In the genomic region with DNA sequence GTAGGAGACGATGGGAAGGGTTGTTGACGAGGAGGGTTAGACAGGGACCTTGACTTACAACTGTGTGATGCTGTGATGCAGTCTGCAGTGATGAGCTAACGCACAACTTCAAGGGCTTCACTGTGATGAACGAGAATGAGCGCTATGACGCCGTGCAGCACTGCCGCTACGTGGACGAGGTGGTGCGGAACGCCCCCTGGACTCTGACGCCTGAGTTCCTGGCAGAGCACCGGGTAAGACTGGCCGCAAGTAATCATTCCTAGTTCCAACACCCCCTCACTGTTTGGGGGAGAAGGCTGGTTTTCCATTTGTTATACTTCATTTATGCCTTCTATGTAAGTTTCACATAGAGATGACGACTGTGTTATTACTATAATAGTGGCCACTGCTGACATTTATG, we compare ENCODE assay signal across 34 mouse cellular contexts. TPM values are rescaled to one million over a fixed set of nuclear protein-coding genes. Genes with fewer than 3 reads are reported as not detected.
DNase-seq lines count a peak whose midpoint lies in the region; ATAC-seq and TF ChIP-seq lines count a peak whose summit lies in the region.
"Had no signal": no experiment of that assay in that cellular context is flagged by ENCODE, and none has a peak within 500 bp of the region (broad histone marks: within the 10 kb centered on the region; RNA-seq: fewer than 3 reads in every experiment).

No protein-coding gene starts in this region.

- ATAC-seq in heart, embryonic 14.5 days (ENCODE audit: insufficient number of reproducible peaks, insufficient read depth, low FRiP score, low read depth), result no peak
- peak; percentile 61 for ATAC-seq in intestine, embryonic 15.5 days
- ATAC-seq in stomach, embryonic 15.5 days (ENCODE audit: insufficient read depth, low FRiP score, low read depth), result no peak
- no peak for ATAC-seq in midbrain, embryonic 16.5 days
- ATAC-seq: forebrain, embryonic 14.5 days had no signal

- intact Hi-C loops in heart, adult 2 months (cut with DNase I), result loop anchor here (5.0 kb wide), 1 partner anchor 186 kb away; a partner anchor contains a TSS
- intact Hi-C loops in left cerebral cortex, postnatal 14 days (cut with DNase I), result no loop called here

- H3K9me3 ChIP-seq in heart, embryonic 14.5 days (ENCODE audit: control insufficient read depth, low read length), result no peaks in the 10 kb centered on the region
- no peaks in the 10 kb centered on the region for H3K9me3 ChIP-seq in intestine, embryonic 15.5 days
- H3K9me3 ChIP-seq in stomach, embryonic 15.5 days, result no peaks in the 10 kb centered on the region
- no peaks in the 10 kb centered on the region for H3K9me3 ChIP-seq in midbrain, embryonic 16.5 days (replicated peaks; ENCODE audit: control insufficient read depth, low read length, poor library complexity, severe bottlenecking)
- H3K9me3 ChIP-seq: embryonic facial prominence, embryonic 12.5 days; hindbrain, embryonic 13.5 days had no signal

- no peaks in the 10 kb centered on the region for H3K79me2 ChIP-seq in heart, adult 2 months (replicated peaks; ENCODE audit: control insufficient read depth, insufficient read depth, low read length)

- H3K27me3 ChIP-seq in heart, adult 2 months (ENCODE audit: control insufficient read depth, insufficient read depth, low read length), result no peaks in the 10 kb centered on the region
- H3K27me3 ChIP-seq in heart, embryonic 14.5 days (ENCODE audit: control insufficient read depth, insufficient read depth, low read length), result no peaks in the 10 kb centered on the region
- no peaks in the 10 kb centered on the region for H3K27me3 ChIP-seq in intestine, embryonic 15.5 days (replicated peaks)
- H3K27me3 ChIP-seq in stomach, embryonic 15.5 days (replicated peaks), result no peaks in the 10 kb centered on the region
- H3K27me3 ChIP-seq in midbrain, embryonic 16.5 days (ENCODE audit: control insufficient read depth, insufficient read depth, low read depth, low read length), result no peaks in the 10 kb centered on the region
- H3K27me3 ChIP-seq: CH12.LX; embryonic facial prominence, embryonic 12.5 days; hindbrain, embryonic 13.5 days had no signal

- 0 out of 2 replicates have a peak overlapping the region, but pooled peaks have one; percentile 27 for H3K4me2 ChIP-seq in heart, embryonic 14.5 days (ENCODE audit: low read length)
- H3K4me2 ChIP-seq in intestine, embryonic 15.5 days (replicated peaks), result no peak overlapping the region
- H3K4me2 ChIP-seq in stomach, embryonic 15.5 days, result no peak overlapping the region
- no peak overlapping the region for H3K4me2 ChIP-seq in midbrain, embryonic 16.5 days (ENCODE audit: low read length)
- H3K4me2 ChIP-seq: embryonic facial prominence, embryonic 12.5 days; hindbrain, embryonic 13.5 days; lung, embryonic 14.5 days had no signal

- whole genome bisulfite sequencing in heart, adult 2 months, result 77% methylated on average over 16 of the region's 16 CpGs
- WGBS in heart, embryonic 14.5 days, result 83% methylated on average over 16 of the region's 16 CpGs
- WGBS in intestine, embryonic 15.5 days, result 89% methylated on average over 16 of the region's 16 CpGs
- WGBS in stomach, embryonic 15.5 days, result 90% methylated on average over 16 of the region's 16 CpGs
- WGBS in midbrain, embryonic 16.5 days, result 94% methylated on average over 16 of the region's 16 CpGs

- H3K36me3 ChIP-seq in heart, adult 2 months (ENCODE audit: control insufficient read depth, insufficient read depth, low read length), result peaks cover 9% of the 10 kb centered on the region
- peaks cover 60% of the 10 kb centered on the region for H3K36me3 ChIP-seq in heart, embryonic 14.5 days (ENCODE audit: control insufficient read depth, insufficient read depth, low read length)
- H3K36me3 ChIP-seq in intestine, embryonic 15.5 days, result 0 out of 2 replicates have a peak, but pooled peaks cover 3% of the 10 kb centered on the region
- H3K36me3 ChIP-seq in stomach, embryonic 15.5 days, result peaks cover 18% of the 10 kb centered on the region; the same call in 1 of the 2 replicates
- H3K36me3 ChIP-seq in midbrain, embryonic 16.5 days (ENCODE audit: control insufficient read depth, insufficient read depth, low read length), result peaks cover 28% of the 10 kb centered on the region

- TF ChIP-seq POLR2A in heart, adult 2 months (IDR thresholded peaks at IDR 0.05; ENCODE audit: insufficient read depth, low read depth, low read length), result no peak

- H3K4me1 ChIP-seq in heart, adult 2 months (ENCODE audit: control insufficient read depth, insufficient read depth, low read length), result peaks cover 2% of the 10 kb centered on the region; the same call in 1 of the 2 replicates
- H3K4me1 ChIP-seq in heart, embryonic 14.5 days (ENCODE audit: control insufficient read depth in 2 of 2, insufficient read depth in 2 of 2, low read length in 2 of 2), result peaks cover 7 to 12% of the 10 kb centered on the region in 2 experiments
- no peaks in the 10 kb centered on the region; the same call in 1 of the 2 replicates for H3K4me1 ChIP-seq in intestine, embryonic 15.5 days (replicated peaks)
- no peaks in the 10 kb centered on the region for H3K4me1 ChIP-seq in stomach, embryonic 15.5 days
- H3K4me1 ChIP-seq in midbrain, embryonic 16.5 days (ENCODE audit: control insufficient read depth, insufficient read depth, low read length), result no peaks in the 10 kb centered on the region
- H3K4me1 ChIP-seq: embryonic facial prominence, embryonic 12.5 days; hindbrain, embryonic 13.5 days had no signal

- no peak overlapping the region for H3K4me3 ChIP-seq in heart, adult 2 months
- H3K4me3 ChIP-seq in heart, embryonic 14.5 days (ENCODE audit: control insufficient read depth in 1 of 2, insufficient read depth in 1 of 2, low read depth in 1 of 2, low read length in 2 of 2), result no peak overlapping the region
- no peak overlapping the region for H3K4me3 ChIP-seq in intestine, embryonic 15.5 days (replicated peaks)
- no peak overlapping the region for H3K4me3 ChIP-seq in stomach, embryonic 15.5 days (replicated peaks)
- no peak overlapping the region for H3K4me3 ChIP-seq in midbrain, embryonic 16.5 days (ENCODE audit: low read depth, low read length)
- H3K4me3 ChIP-seq: embryonic facial prominence, embryonic 12.5 days; hindbrain, embryonic 13.5 days had no signal

- no peak overlapping the region for H3K9ac ChIP-seq in heart, adult 2 months (ENCODE audit: low read depth, low read length)
- no peak overlapping the region for H3K9ac ChIP-seq in heart, embryonic 14.5 days (ENCODE audit: low read length)
- no peak overlapping the region for H3K9ac ChIP-seq in intestine, embryonic 15.5 days
- H3K9ac ChIP-seq in stomach, embryonic 15.5 days, result no peak overlapping the region
- no peak overlapping the region for H3K9ac ChIP-seq in midbrain, embryonic 16.5 days (ENCODE audit: low read depth, low read length)
- H3K9ac ChIP-seq: embryonic facial prominence, embryonic 12.5 days; hindbrain, embryonic 13.5 days; liver, embryonic 14.5 days; lung, embryonic 14.5 days had no signal

- TF ChIP-seq CTCF in heart, adult 2 months (IDR thresholded peaks at IDR 0.05), result no peak

- no peak for TF ChIP-seq EP300 in heart, adult 2 months (IDR thresholded peaks at IDR 0.05; ENCODE audit: insufficient read depth, low read depth, low read length)

- no peak for DNase-seq in heart, adult 2 months
- no peak for DNase-seq in heart, adult 11 months
- DNase-seq in heart, postnatal 4 days, result no peak
- DNase-seq in left cerebral cortex, postnatal 14 days (ENCODE audit: low spot score in 2 of 2), result no peak
- DNase-seq: adrenal gland, adult 8-10 months; cerebellum, adult 9-10 months; cerebellum, postnatal 36 days; gastrocnemius, postnatal 14 days; kidney, adult 8-10 months; kidney, postnatal 4 days; layer of hippocampus, adult 9-11 months; liver; lung, embryonic 14.5 days; lung, postnatal 14 days; midbrain, embryonic 14.5 days; right cerebral cortex, adult 18-20 months had no signal

- H3K27ac ChIP-seq in heart, adult 2 months, result peak overlapping the region; percentile 42
- peak overlapping the region; percentile 64 to 72 for H3K27ac ChIP-seq in heart, embryonic 14.5 days (replicated peaks in 1 of 2; ENCODE audit: control insufficient read depth in 1 of 2, insufficient read depth in 1 of 2, low read depth in 2 of 2, low read length in 2 of 2)
- H3K27ac ChIP-seq in intestine, embryonic 15.5 days, result peak overlapping the region; percentile 57
- H3K27ac ChIP-seq in stomach, embryonic 15.5 days, result peak overlapping the region; percentile 57; the same call in 1 of the 2 replicates
- H3K27ac ChIP-seq in midbrain, embryonic 16.5 days (ENCODE audit: low read length), result no peak overlapping the region
- H3K27ac ChIP-seq: embryonic facial prominence, embryonic 12.5 days; hindbrain, embryonic 13.5 days; kidney, postnatal 0 days; liver, embryonic 14.5 days had no signal

RNA-seq across cellular contexts. Expression of a gene that starts 24.7 kb away (rescaled TPM):
- total RNA-seq in heart, adult 2 months (2021), result under 1 TPM; 0.55 to 0.63 TPM
- polyA plus RNA-seq in heart, adult 2 months (2012; rRNA removed), result 0.64 and 1.1 TPM in 2 replicates
- polyA plus RNA-seq in heart, embryonic 14.5 days (2014; fragmentation: Nextera tagmentation; extraction: Ambion mirVana), result 1.1 and 1.4 TPM in 2 replicates
- 1 to 10 TPM; 4.2 to 5.5 TPM for total RNA-seq in heart, postnatal 4 days (2021)
- 97.1 and 104 TPM in 2 replicates for polyA plus RNA-seq in intestine, embryonic 15.5 days (2015; fragmentation: Nextera tagmentation; extraction: Ambion mirVana)
- 17.7 and 25.2 TPM in 2 replicates for polyA plus RNA-seq in stomach, embryonic 15.5 days (2015; fragmentation: Nextera tagmentation; extraction: Ambion mirVana)
- not detected for total RNA-seq in left cerebral cortex, postnatal 14 days (2021)
- 0.08 TPM in 1 of 2 replicates, not detected in the other for polyA plus RNA-seq in midbrain, embryonic 16.5 days (2015; fragmentation: Nextera tagmentation; extraction: Ambion mirVana)
- total RNA-seq: gastrocnemius, postnatal 14 days; left cerebral cortex, postnatal 10 days had no signal
- polyA plus RNA-seq: midbrain, embryonic 14.5 days; spleen, adult 2 months had no signal

RNA-seq across cellular contexts. Expression of a gene that starts 32.2 kb away (rescaled TPM):
- total RNA-seq in heart, adult 2 months (2021), result 100 to 1,000 TPM; 110 to 133 TPM
- polyA plus RNA-seq in heart, adult 2 months (2012; rRNA removed), result 44.3 and 70.5 TPM in 2 replicates
- polyA plus RNA-seq in heart, embryonic 14.5 days (2014; fragmentation: Nextera tagmentation; extraction: Ambion mirVana), result 47.4 and 48.7 TPM in 2 replicates
- total RNA-seq in heart, postnatal 4 days (2021), result 10 to 100 TPM; 90.4 to 97.4 TPM
- polyA plus RNA-seq in intestine, embryonic 15.5 days (2015; fragmentation: Nextera tagmentation; extraction: Ambion mirVana), result 63.5 and 65.5 TPM in 2 replicates
- polyA plus RNA-seq in stomach, embryonic 15.5 days (2015; fragmentation: Nextera tagmentation; extraction: Ambion mirVana), result 39.4 and 42.7 TPM in 2 replicates
- 10 to 100 TPM; 40.0 to 41.8 TPM for total RNA-seq in left cerebral cortex, postnatal 14 days (2021)
- 48.0 and 49.9 TPM in 2 replicates for polyA plus RNA-seq in midbrain, embryonic 16.5 days (2015; fragmentation: Nextera tagmentation; extraction: Ambion mirVana)

RNA-seq across cellular contexts. Expression of a gene that starts 33.1 kb away (rescaled TPM):
- not detected for total RNA-seq in heart, adult 2 months (2021)
- polyA plus RNA-seq in heart, adult 2 months (2012; rRNA removed), result not detected in 2 replicates
- not detected in 2 replicates for polyA plus RNA-seq in heart, embryonic 14.5 days (2014; fragmentation: Nextera tagmentation; extraction: Ambion mirVana)
- total RNA-seq in heart, postnatal 4 days (2021), result under 1 TPM in 1 of 2 experiments, not detected in 1; 0.24 TPM
- polyA plus RNA-seq in intestine, embryonic 15.5 days (2015; fragmentation: Nextera tagmentation; extraction: Ambion mirVana), result 1.1 and 1.2 TPM in 2 replicates
- polyA plus RNA-seq in stomach, embryonic 15.5 days (2015; fragmentation: Nextera tagmentation; extraction: Ambion mirVana), result 0.21 and 0.22 TPM in 2 replicates
- not detected for total RNA-seq in left cerebral cortex, postnatal 14 days (2021)
- 0.26 TPM in 1 of 2 replicates, not detected in the other for polyA plus RNA-seq in midbrain, embryonic 16.5 days (2015; fragmentation: Nextera tagmentation; extraction: Ambion mirVana)
- total RNA-seq: adrenal gland, adult 8-10 months; adrenal gland, postnatal 4 days; CH12.LX; ES-E14; gastrocnemius, postnatal 14 days; granulocyte monocyte progenitor cell, adult 5-6 weeks; left cerebral cortex, postnatal 10 days had no signal
- polyA plus RNA-seq: C2C12; embryonic facial prominence, embryonic 12.5 days; forebrain, embryonic 14.5 days; hindbrain, embryonic 13.5 days; kidney, postnatal 0 days; limb, embryonic 11.5 days; liver, embryonic 14.5 days; lung, embryonic 14.5 days; midbrain, embryonic 14.5 days; neural tube, embryonic 11.5 days; spleen, adult 2 months had no signal

RNA-seq across cellular contexts. Expression of a gene that starts 43.4 kb away (rescaled TPM):
- total RNA-seq in heart, adult 2 months (2021), result 1 to 10 TPM; 6.2 to 6.8 TPM
- polyA plus RNA-seq in heart, adult 2 months (2012; rRNA removed), result 6.2 and 8.7 TPM in 2 replicates
- polyA plus RNA-seq in heart, embryonic 14.5 days (2014; fragmentation: Nextera tagmentation; extraction: Ambion mirVana), result 26.9 and 29.3 TPM in 2 replicates
- 1 to 10 TPM; 8.0 to 8.7 TPM for total RNA-seq in heart, postnatal 4 days (2021)
- 36.7 and 38.6 TPM in 2 replicates for polyA plus RNA-seq in intestine, embryonic 15.5 days (2015; fragmentation: Nextera tagmentation; extraction: Ambion mirVana)
- polyA plus RNA-seq in stomach, embryonic 15.5 days (2015; fragmentation: Nextera tagmentation; extraction: Ambion mirVana), result 27.4 and 27.5 TPM in 2 replicates
- total RNA-seq in left cerebral cortex, postnatal 14 days (2021), result 10 to 100 TPM; 12.9 to 14.5 TPM
- 40.3 and 41.3 TPM in 2 replicates for polyA plus RNA-seq in midbrain, embryonic 16.5 days (2015; fragmentation: Nextera tagmentation; extraction: Ambion mirVana)
- total RNA-seq: CH12.LX had no signal
